Mouse (Mus musculus) heart, embryonic 10.5 days (tissue): ENCODE measurements around the gene Lrrc75b. TPM values are rescaled to one million over a fixed set of nuclear protein-coding genes. Genes with fewer than 3 reads are reported as not detected.
"Not testable (repeated sequence)": the region's sequence is repeated elsewhere in the genome, so short reads cannot be mapped to it uniquely, and the experiment has no call there.

Experiments used
- DNase-seq: peaks from one replicate; pipeline ENCODE4 v3.0.0-alpha.2; 2017; ENCODE audit warnings: low spot score
- H3K27ac ChIP-seq: fragments of 300-500 bp; sonication (generic); 2 replicates; pipeline ENCODE4 v1.5.1; 2016; ENCODE audit warnings: mild to moderate bottlenecking
- H3K27me3 ChIP-seq: fragments of 300-500 bp; sonication (generic); 2 replicates; pipeline ENCODE4 v1.6.1; 2016; ENCODE audit warnings: mild to moderate bottlenecking; ENCODE audit not compliant: poor library complexity, insufficient read depth, severe bottlenecking
- H3K36me3 ChIP-seq: fragments of 300-500 bp; sonication (generic); 2 replicates; pipeline ENCODE4 v1.6.1; 2016; ENCODE audit warnings: mild to moderate bottlenecking, moderate library complexity
- H3K4me1 ChIP-seq: fragments of 300-500 bp; sonication (generic); 2 replicates; pipeline ENCODE4 v1.6.1; 2016; ENCODE audit warnings: mild to moderate bottlenecking
- H3K4me3 ChIP-seq: fragments of 300-500 bp; sonication (generic); 2 replicates; pipeline ENCODE4 v1.5.1; 2016; ENCODE audit warnings: mild to moderate bottlenecking, moderate library complexity
- H3K9me3 ChIP-seq: fragments of 300-500 bp; sonication (generic); 2 replicates; pipeline ENCODE4 v1.6.1; 2016; ENCODE audit warnings: mild to moderate bottlenecking, moderate library complexity
- WGBS: fragments of 180-500 bp; shearing (Covaris S2); methylation state at CpG from one replicate; pipeline ENCODE4 v1.1.7; 2016; 5-methylcytosine and 5-hydroxymethylcytosine counted together
- polyA plus RNA-seq: library from polyadenylated mRNA; unstranded; fragments of >200 nt; fragmentation: Nextera tagmentation; extraction: Ambion mirVana; gene quantifications from 2 replicates; pipeline ENCODE4 v1.2.1, GENCODE M21; 2016

Gene Lrrc75b
- polyA plus RNA-seq, 1 experiment from 2014 or later, result 1.1 TPM

DNA sequence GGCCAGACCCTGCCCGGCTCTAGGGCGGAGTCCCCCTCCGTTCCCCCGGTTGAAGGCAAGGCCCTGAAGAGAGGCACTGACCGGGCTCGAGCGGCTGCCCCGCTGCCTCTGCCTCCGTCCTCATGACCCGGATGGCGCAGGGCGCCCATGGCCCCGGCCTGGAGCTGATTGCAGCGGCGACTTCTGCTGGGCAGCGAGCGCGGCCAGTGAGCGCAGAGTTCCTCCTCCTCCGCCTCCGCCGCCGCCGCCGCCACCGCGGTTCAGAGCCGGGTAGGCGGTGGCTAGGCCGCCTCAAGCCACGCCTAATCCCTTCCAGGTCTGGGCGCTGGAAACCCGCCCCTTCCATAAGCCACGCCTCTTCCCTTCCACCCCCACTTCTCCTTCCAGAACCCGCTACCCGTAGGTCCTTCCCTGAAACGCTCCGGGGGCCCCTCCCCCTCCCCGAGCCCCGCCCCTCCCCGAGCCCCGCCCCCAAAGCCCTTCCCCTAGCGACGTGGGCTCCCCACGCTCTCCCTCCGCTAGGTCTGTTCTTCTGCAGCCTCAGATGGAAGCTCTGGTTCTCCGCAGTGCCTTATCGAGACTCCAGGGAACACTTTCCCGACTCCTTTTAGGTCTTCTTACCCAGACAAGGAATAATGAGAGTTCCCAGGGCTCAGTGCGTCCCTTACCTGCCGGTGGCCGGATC, 42.9 kb downstream of the Lrrc75b start, which contains the start of gene Snrpd3:
Snrpd3 (plus strand) TSS at position 479 of the 685 bp plus-strand sequence.
- Histone ChIP-seq H3K4me3 (peak within 1 kb of the TSS; percentile 94), H3K27me3 (no peaks in the 10 kb centered on the region), H3K9me3 (no peaks in the 10 kb centered on the region), H3K27ac (peak within 1 kb of the TSS; percentile 97), H3K36me3 (peaks cover 36% of the 10 kb centered on the region), H3K4me1 (peaks cover 42% of the 10 kb centered on the region)
- peak; percentile 98 for DNase-seq
- 1% methylated on average over 43 of the region's 52 CpGs for WGBS

- Histone ChIP-seq H3K4me3 (peak overlapping the region; percentile 94), H3K4me1 (peaks cover 45% of the 10 kb centered on the region)
- 1% methylated on average over 12 of the region's 12 CpGs for WGBS
These were observed 43.4 kb downstream of the Lrrc75b start for GRCm38 (mm10) chr10:75516724-75517072.

DNA sequence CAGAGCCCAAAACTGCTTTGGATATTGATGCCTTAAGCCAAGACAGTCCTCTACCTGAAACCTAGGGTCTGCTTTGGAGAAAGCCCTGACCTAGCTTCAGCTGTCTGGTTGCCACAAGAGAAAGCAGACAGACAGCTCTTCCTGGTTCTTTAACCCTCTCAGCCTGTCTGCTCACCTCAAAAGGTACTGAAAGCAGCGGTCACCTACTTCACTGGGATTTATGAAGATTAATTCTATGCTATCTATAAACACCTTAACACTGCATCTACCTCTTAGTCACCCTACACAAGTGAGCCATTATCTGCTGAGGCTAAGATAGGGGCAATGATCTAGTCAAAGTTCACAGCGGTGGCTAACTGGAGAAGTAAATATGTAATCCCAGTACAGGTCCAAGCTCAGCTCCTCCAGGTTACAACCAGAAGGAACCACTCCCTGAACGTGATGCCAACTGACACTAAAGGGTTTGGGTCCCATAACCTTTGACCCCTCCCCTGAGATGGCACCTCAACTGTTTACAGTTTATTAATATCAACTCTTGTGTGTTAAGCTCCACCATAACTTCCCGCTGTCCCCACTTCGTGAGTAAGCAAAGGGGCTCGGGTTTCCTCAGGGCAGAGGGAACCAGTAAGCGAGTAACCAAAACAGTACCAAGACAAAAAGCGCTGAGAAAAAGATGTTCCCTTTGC, 43.9 kb downstream of the Lrrc75b start:
- 25% methylated on average over 8 of the region's 8 CpGs for WGBS
- no peak for DNase-seq
- H3K27me3 ChIP-seq, result no peaks in the 10 kb centered on the region

More at GRCm38 (mm10) chr10:75516724-75517072, 43.4 kb downstream of the Lrrc75b start:
- no peak for DNase-seq
- peak overlapping the region; percentile 97 for H3K27ac ChIP-seq
- no peaks in the 10 kb centered on the region for H3K27me3 ChIP-seq
- H3K9me3 ChIP-seq, result no peaks in the 10 kb centered on the region
- peaks cover 37% of the 10 kb centered on the region for H3K36me3 ChIP-seq

DNA sequence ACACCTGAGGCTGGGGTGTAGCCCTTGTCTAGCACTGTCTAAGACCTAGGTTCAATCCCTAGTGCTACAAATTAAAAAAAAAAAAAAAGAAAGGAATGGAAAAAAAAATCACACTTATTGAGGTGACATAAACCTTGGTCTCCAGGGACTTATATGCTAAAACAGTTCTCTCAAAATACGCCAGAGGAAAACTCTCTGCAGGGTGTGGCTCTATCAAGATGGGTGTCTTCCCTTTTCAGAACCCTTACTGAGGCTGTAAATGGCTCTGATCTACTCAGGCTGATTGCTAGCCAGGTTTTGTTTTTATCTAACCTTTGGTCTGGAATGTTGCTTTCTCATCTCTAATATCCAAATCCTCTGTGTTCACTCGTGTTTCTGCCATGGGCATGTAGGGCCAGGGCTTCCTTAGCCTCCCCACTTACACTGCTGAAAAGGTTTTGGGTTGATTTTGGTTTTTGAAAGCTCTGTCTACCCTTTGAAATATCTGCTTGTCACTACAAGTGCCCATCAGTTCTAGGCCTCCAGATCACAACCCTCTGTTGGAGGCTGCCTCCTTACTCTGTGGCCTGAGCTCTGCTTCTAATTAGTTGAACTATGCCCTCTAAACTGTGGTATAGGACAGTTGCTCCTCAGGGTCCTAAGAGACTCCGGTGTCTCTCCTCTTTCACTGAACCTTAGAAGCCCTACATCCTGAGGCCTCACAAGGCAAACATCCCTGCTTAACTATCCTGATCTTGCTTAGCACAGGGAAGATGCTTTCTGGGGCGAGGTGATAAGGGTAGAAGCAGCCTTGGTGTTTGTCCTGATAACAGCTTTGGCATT, 44.7 kb downstream of the Lrrc75b start:
- no peak for DNase-seq
- 61% methylated on average over 4 of the region's 4 CpGs for WGBS
- Histone ChIP-seq H3K9me3 (no peaks in the 10 kb centered on the region), H3K4me1 (peaks cover 38% of the 10 kb centered on the region), H3K27ac (no peak overlapping the region), H3K27me3 (no peaks in the 10 kb centered on the region), H3K36me3 (peaks cover 37% of the 10 kb centered on the region), H3K4me3 (peak overlapping the region; percentile 94)

More for the DNA sequence above, 43.9 kb downstream of the Lrrc75b start:
- H3K4me3 ChIP-seq, result peak overlapping the region; percentile 94
- H3K27ac ChIP-seq, result peak overlapping the region; percentile 97
- peaks cover 46% of the 10 kb centered on the region for H3K4me1 ChIP-seq
- H3K9me3 ChIP-seq, result no peaks in the 10 kb centered on the region
- H3K36me3 ChIP-seq, result peaks cover 37% of the 10 kb centered on the region

DNA sequence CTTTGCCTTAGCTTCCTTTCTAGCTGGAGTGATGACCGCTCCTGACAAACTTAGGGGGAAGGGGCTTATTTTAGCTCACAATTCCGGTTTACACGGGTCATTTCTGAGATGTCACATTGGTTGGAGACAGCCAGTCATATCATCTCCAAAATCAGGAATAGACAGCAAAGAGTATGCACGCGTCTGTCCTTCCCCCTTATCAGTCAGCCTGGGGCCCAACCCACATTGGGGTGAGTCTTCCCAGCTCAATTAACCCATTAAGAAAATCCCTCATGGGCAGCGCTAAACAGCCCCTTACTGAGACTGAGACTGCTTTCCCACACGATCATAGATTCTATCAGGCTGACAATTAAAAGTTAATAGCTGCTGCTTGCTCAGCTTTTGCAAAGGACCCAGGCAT, 45.8 kb downstream of the Lrrc75b start:
- Histone ChIP-seq H3K27ac (no peak overlapping the region), H3K36me3 (peaks cover 37% of the 10 kb centered on the region), H3K4me1 (peaks cover 38% of the 10 kb centered on the region), H3K27me3 (no peaks in the 10 kb centered on the region), H3K9me3 (no peaks in the 10 kb centered on the region), H3K4me3 (no peak overlapping the region)
- DNase-seq, result no peak
- 55% methylated on average over 7 of the region's 7 CpGs for WGBS

DNA sequence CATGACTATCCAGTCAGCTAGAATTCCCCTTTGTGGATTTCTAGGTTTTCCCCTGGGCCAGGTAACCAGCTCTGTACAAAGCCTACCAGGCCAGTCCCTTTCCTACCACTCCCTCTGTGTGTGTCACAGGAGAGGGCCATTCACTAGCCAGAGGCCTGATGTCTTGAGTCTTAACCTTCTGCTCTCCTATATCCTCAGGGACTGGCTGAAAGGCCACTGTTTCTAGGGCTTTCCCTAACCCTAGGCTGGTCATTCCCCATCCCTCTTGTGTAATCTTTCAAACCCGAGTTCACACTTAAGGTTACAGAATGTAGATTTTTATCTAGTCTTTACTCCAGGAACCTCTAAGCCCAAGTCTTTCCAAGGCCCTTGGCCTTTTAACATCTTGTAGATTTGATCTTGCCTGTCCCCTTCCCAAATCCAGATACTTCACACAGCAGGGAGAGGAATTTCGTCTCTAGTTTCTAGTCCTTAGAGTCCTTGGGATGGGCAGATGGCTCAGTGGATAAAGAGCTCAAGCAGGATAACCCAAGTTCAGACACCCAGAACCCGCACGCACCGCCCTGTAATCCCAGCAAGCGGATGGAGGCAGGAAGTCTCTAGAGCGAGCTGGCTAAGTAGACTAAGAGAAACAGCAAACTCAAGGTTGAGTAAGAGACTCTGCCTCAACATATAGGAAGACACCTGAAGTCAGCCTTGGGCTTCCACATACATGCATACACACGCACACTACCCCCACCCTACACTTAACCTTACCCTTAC, 46.6 kb downstream of the Lrrc75b start:
- Histone ChIP-seq H3K27ac (no peak overlapping the region), H3K27me3 (no peaks in the 10 kb centered on the region), H3K9me3 (no peaks in the 10 kb centered on the region), H3K4me1 (peaks cover 29% of the 10 kb centered on the region), H3K4me3 (no peak overlapping the region), H3K36me3 (peaks cover 42% of the 10 kb centered on the region)
- DNase-seq, result no peak
- 87% methylated on average over 8 of the region's 8 CpGs for WGBS

- Histone ChIP-seq H3K27ac (no peak overlapping the region), H3K27me3 (no peaks in the 10 kb centered on the region), H3K9me3 (no peaks in the 10 kb centered on the region), H3K4me3 (no peak overlapping the region), H3K36me3 (peaks cover 49% of the 10 kb centered on the region), H3K4me1 (peaks cover 29% of the 10 kb centered on the region)
- DNase-seq, result no peak
- 87% methylated on average over 7 of the region's 7 CpGs for WGBS
These were observed 47.3 kb downstream of the Lrrc75b start for GRCm38 (mm10) chr10:75512796-75513195.

DNA sequence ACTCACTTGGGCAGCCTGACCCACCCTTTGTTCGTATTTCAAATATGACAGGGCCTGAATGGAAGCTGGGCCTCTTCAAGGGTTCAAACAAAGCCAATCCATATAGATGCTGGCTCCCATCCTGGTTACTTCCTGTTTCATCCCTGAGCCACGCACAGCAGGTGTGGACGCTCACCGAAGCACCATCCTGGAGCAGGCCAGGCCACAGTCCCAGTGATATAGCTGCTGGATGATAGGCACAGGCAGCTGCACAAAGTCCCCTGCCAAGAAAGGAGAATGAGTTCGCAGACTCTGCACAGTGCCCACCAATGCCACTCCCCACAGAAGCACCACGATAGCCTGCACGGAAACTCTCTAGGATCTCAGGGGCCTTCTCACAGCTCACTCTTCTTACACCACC, 48.2 kb downstream of the Lrrc75b start:
- Histone ChIP-seq H3K9me3 (no peaks in the 10 kb centered on the region), H3K27ac (no peak overlapping the region), H3K27me3 (no peaks in the 10 kb centered on the region), H3K36me3 (peaks cover 58% of the 10 kb centered on the region), H3K4me3 (no peak overlapping the region), H3K4me1 (peaks cover 26% of the 10 kb centered on the region)
- DNase-seq, result no peak
- WGBS, result 93% methylated on average over 7 of the region's 7 CpGs

DNA sequence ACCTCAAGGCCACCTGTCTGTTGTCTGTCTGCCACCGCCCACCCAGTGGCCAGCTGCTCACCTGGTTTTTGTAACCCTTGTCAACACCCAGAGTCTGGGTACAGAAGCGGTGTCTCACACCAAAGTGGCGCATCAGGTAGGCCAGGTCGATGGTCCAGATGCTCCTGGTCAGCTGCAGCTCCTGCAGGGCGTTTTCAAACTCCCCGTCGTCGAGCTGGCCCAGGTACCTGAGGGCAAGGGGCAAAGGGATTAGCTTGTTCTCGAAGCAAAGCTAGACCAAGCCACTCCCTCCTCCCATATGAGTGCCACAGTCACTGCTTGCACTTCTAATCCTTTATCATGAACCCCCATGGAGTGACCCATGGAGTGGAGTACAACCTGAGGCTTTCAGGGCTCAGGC, 49.1 kb downstream of the Lrrc75b start:
- H3K27ac ChIP-seq, result no peak overlapping the region
- peaks cover 18% of the 10 kb centered on the region for H3K4me1 ChIP-seq
- no peaks in the 10 kb centered on the region for H3K27me3 ChIP-seq
- no peak overlapping the region for H3K4me3 ChIP-seq
- peaks cover 63% of the 10 kb centered on the region for H3K36me3 ChIP-seq
- H3K9me3 ChIP-seq, result no peaks in the 10 kb centered on the region
- no peak for DNase-seq
- WGBS, result 80% methylated on average over 9 of the region's 9 CpGs

DNA sequence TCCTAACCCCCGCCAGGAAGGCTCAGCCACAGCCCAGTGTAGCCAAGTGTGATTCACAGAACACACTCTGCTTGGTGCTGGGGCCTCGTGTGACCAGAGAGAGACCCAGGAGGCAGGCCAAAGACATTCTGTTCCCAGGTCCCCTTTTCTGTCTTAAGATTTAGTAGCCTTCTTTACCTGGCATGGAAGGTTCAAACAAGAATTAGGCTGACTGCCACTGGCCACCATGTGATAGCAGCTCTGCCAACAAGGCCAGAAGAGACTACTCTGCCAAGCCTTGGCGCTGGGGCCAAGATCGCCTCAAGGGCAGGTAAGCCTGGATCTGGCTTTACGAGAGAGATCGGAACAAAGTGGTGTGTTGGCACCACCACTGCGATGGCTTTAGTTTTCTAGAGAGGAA, 49.7 kb downstream of the Lrrc75b start:
- no peak for DNase-seq
- Histone ChIP-seq H3K27me3 (no peaks in the 10 kb centered on the region), H3K9me3 (no peaks in the 10 kb centered on the region), H3K36me3 (peaks cover 63% of the 10 kb centered on the region), H3K27ac (no peak overlapping the region), H3K4me1 (peaks cover 11% of the 10 kb centered on the region; the same call in 1 of the 2 replicates), H3K4me3 (no peak overlapping the region)
- 89% methylated on average over 7 of the region's 7 CpGs for WGBS

DNA sequence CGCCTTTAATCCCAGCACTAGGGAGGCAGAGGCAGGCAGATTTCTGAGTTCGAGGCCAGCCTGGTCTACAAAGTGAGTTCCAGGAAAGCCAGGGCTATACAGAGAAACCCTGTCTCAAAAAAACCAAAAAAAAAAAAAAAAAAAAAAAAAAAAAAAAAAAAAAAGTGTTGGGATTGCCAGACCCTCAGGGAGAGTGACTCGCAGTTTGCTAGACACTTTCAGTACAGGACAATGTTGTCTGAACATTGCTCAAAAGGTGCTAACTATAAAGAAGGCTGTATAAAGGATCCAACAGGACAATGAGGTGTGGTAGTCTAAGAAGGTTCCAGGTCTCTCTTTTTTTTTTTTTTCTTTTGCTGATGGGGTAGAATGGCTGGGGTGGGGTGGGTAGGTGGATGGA, 54.2 kb downstream of the Lrrc75b start:
- H3K9me3 ChIP-seq, DNase-seq, H3K4me1 ChIP-seq, H3K4me3 ChIP-seq, H3K27ac ChIP-seq, H3K27me3 ChIP-seq: not testable (repeated sequence)
- H3K36me3 ChIP-seq, result peaks cover 51% of the 10 kb centered on the region
- WGBS, result 89% methylated on average over 3 of the region's 3 CpGs

- WGBS, result 67% methylated on average over 3 of the region's 3 CpGs
These were observed 55.0 kb downstream of the Lrrc75b start for GRCm38 (mm10) chr10:75505130-75505495.

More at GRCm38 (mm10) chr10:75505130-75505495, 55.0 kb downstream of the Lrrc75b start:
- Histone ChIP-seq H3K4me3 (no peak overlapping the region), H3K36me3 (peaks cover 42% of the 10 kb centered on the region), H3K27ac (no peak overlapping the region), H3K9me3 (no peaks in the 10 kb centered on the region), H3K27me3 (no peaks in the 10 kb centered on the region), H3K4me1 (peaks cover 6% of the 10 kb centered on the region)
- DNase-seq, result no peak
